Mouse (Mus musculus): ENCODE results near the gene Map3k4. TPM values are rescaled to one million over a fixed set of nuclear protein-coding genes. Genes with fewer than 3 reads are reported as not detected.
"Not testable (repeated sequence)": the region's sequence is repeated elsewhere in the genome, so short reads cannot be mapped to it uniquely, and the experiment has no call there.

Map3k4 gene
- polyA plus RNA-seq, 1 experiment from 2014 or later = 42.6 TPM

- Histone ChIP-seq H3K4me2 (ENCODE audit: low read length) (no peak overlapping the region), H3K36me3 (ENCODE audit: control insufficient read depth, insufficient read depth, low read length) (peaks cover 91% of the 10 kb centered on the region), H3K27ac (ENCODE audit: low read depth) (no peak overlapping the region), H3K9ac (ENCODE audit: low read length) (no peak overlapping the region), H3K4me3 (ENCODE audit: low read depth, low read length) (no peak overlapping the region), H3K9me3 (ENCODE audit: control insufficient read depth, low read length) (no peaks in the 10 kb centered on the region), H3K27me3 (replicated peaks; ENCODE audit: control insufficient read depth, insufficient read depth, low read length) (no peaks in the 10 kb centered on the region), H3K4me1 (replicated peaks; ENCODE audit: control insufficient read depth, insufficient read depth, low read length) (no peaks in the 10 kb centered on the region)
- ATAC-seq (replicated peaks; ENCODE audit: low FRiP score, low TSS enrichment, low read depth) (no peak), DNase-seq (ENCODE audit: low spot score) (no peak)
- 84% methylated on average over 6 of the region's 6 CpGs for WGBS
These were observed 88.4 kb downstream of the Map3k4 start for GRCm38 (mm10) chr17:12230167-12230566.

- peaks cover 90% of the 10 kb centered on the region for H3K36me3 ChIP-seq (ENCODE audit: control insufficient read depth, insufficient read depth, low read length)
- DNase-seq (ENCODE audit: low spot score) (no peak), ATAC-seq (replicated peaks; ENCODE audit: low FRiP score, low TSS enrichment, low read depth) (no peak)
- H3K27me3 ChIP-seq (replicated peaks; ENCODE audit: control insufficient read depth, insufficient read depth, low read length) = no peaks in the 10 kb centered on the region
- H3K4me1 ChIP-seq (replicated peaks; ENCODE audit: control insufficient read depth, insufficient read depth, low read length) = no peaks in the 10 kb centered on the region
- H3K27ac ChIP-seq (ENCODE audit: low read depth) = no peak overlapping the region
- no peaks in the 10 kb centered on the region for H3K9me3 ChIP-seq (ENCODE audit: control insufficient read depth, low read length)
- no peak overlapping the region for H3K4me2 ChIP-seq (ENCODE audit: low read length)
- H3K4me3 ChIP-seq (ENCODE audit: low read depth, low read length) = no peak overlapping the region
- no peak overlapping the region for H3K9ac ChIP-seq (ENCODE audit: low read length)
- WGBS = 90% methylated on average over 9 of the region's 9 CpGs
These were observed 88.8 kb downstream of the Map3k4 start for GRCm38 (mm10) chr17:12229756-12230155.

- no peaks in the 10 kb centered on the region for H3K27me3 ChIP-seq (replicated peaks; ENCODE audit: control insufficient read depth, insufficient read depth, low read length)
- peaks cover 80% of the 10 kb centered on the region for H3K36me3 ChIP-seq (ENCODE audit: control insufficient read depth, insufficient read depth, low read length)
- no peaks in the 10 kb centered on the region for H3K4me1 ChIP-seq (replicated peaks; ENCODE audit: control insufficient read depth, insufficient read depth, low read length)
- 83% methylated on average over 7 of the region's 7 CpGs for WGBS
- DNase-seq (ENCODE audit: low spot score) (no peak), ATAC-seq (replicated peaks; ENCODE audit: low FRiP score, low TSS enrichment, low read depth) (no peak)
- H3K9ac ChIP-seq (ENCODE audit: low read length) = no peak overlapping the region
- H3K4me3 ChIP-seq (ENCODE audit: low read depth, low read length) = no peak overlapping the region
- H3K9me3 ChIP-seq (ENCODE audit: control insufficient read depth, low read length) = no peaks in the 10 kb centered on the region
- no peak overlapping the region for H3K27ac ChIP-seq (ENCODE audit: low read depth)
- no peak overlapping the region for H3K4me2 ChIP-seq (ENCODE audit: low read length)
These were observed 90.1 kb downstream of the Map3k4 start for GRCm38 (mm10) chr17:12228471-12228870.

- Histone ChIP-seq H3K27me3 (replicated peaks; ENCODE audit: control insufficient read depth, insufficient read depth, low read length) (no peaks in the 10 kb centered on the region), H3K9me3 (ENCODE audit: control insufficient read depth, low read length) (no peaks in the 10 kb centered on the region), H3K27ac (ENCODE audit: low read depth) (no peak overlapping the region), H3K36me3 (ENCODE audit: control insufficient read depth, insufficient read depth, low read length) (peaks cover 78% of the 10 kb centered on the region), H3K4me1 (replicated peaks; ENCODE audit: control insufficient read depth, insufficient read depth, low read length) (no peaks in the 10 kb centered on the region), H3K9ac (ENCODE audit: low read length) (no peak overlapping the region), H3K4me2 (ENCODE audit: low read length) (no peak overlapping the region), H3K4me3 (ENCODE audit: low read depth, low read length) (no peak overlapping the region)
- DNase-seq (ENCODE audit: low spot score) (no peak), ATAC-seq (replicated peaks; ENCODE audit: low FRiP score, low TSS enrichment, low read depth) (no peak)
- WGBS = 80% methylated on average over 10 of the region's 10 CpGs
These were observed 90.6 kb downstream of the Map3k4 start for GRCm38 (mm10) chr17:12228001-12228400.

GRCm38 (mm10) chr17:12226551-12226950 lies 92.0 kb downstream of the Map3k4 start:
- WGBS = 66% methylated on average over 12 of the region's 12 CpGs
- H3K9ac ChIP-seq (ENCODE audit: low read length) = no peak overlapping the region
- no peaks in the 10 kb centered on the region for H3K4me1 ChIP-seq (replicated peaks; ENCODE audit: control insufficient read depth, insufficient read depth, low read length)
- no peak overlapping the region for H3K4me3 ChIP-seq (ENCODE audit: low read depth, low read length)
- no peaks in the 10 kb centered on the region for H3K9me3 ChIP-seq (ENCODE audit: control insufficient read depth, low read length)
- no peak for DNase-seq (ENCODE audit: low spot score)
- H3K27me3 ChIP-seq (replicated peaks; ENCODE audit: control insufficient read depth, insufficient read depth, low read length) = no peaks in the 10 kb centered on the region
- H3K4me2 ChIP-seq (ENCODE audit: low read length) = no peak overlapping the region
- peaks cover 75% of the 10 kb centered on the region for H3K36me3 ChIP-seq (ENCODE audit: control insufficient read depth, insufficient read depth, low read length)
- ATAC-seq (replicated peaks; ENCODE audit: low FRiP score, low TSS enrichment, low read depth) = no peak
- no peak overlapping the region for H3K27ac ChIP-seq (ENCODE audit: low read depth)

GRCm38 (mm10) chr17:12225227-12225626 lies 93.4 kb downstream of the Map3k4 start:
- no peaks in the 10 kb centered on the region for H3K27me3 ChIP-seq (replicated peaks; ENCODE audit: control insufficient read depth, insufficient read depth, low read length)
- peaks cover 75% of the 10 kb centered on the region for H3K36me3 ChIP-seq (ENCODE audit: control insufficient read depth, insufficient read depth, low read length)
- no peak overlapping the region for H3K4me3 ChIP-seq (ENCODE audit: low read depth, low read length)
- no peak overlapping the region for H3K4me2 ChIP-seq (ENCODE audit: low read length)
- no peaks in the 10 kb centered on the region for H3K4me1 ChIP-seq (replicated peaks; ENCODE audit: control insufficient read depth, insufficient read depth, low read length)
- H3K9ac ChIP-seq (ENCODE audit: low read length) = no peak overlapping the region
- H3K27ac ChIP-seq (ENCODE audit: low read depth) = no peak overlapping the region
- no peak for DNase-seq (ENCODE audit: low spot score)
- 29% methylated on average over 1 of the region's 1 CpGs for WGBS
- ATAC-seq (replicated peaks; ENCODE audit: low FRiP score, low TSS enrichment, low read depth) = no peak
- H3K9me3 ChIP-seq (ENCODE audit: control insufficient read depth, low read length) = no peaks in the 10 kb centered on the region

- not testable (repeated sequence) for H3K4me1 ChIP-seq (replicated peaks; ENCODE audit: control insufficient read depth, insufficient read depth, low read length); H3K9me3 ChIP-seq (ENCODE audit: control insufficient read depth, low read length); ATAC-seq (replicated peaks; ENCODE audit: low FRiP score, low TSS enrichment, low read depth); H3K27ac ChIP-seq (ENCODE audit: low read depth); DNase-seq (ENCODE audit: low spot score); H3K4me3 ChIP-seq (ENCODE audit: low read depth, low read length); H3K27me3 ChIP-seq (replicated peaks; ENCODE audit: control insufficient read depth, insufficient read depth, low read length); H3K4me2 ChIP-seq (ENCODE audit: low read length); H3K9ac ChIP-seq (ENCODE audit: low read length)
- H3K36me3 ChIP-seq (ENCODE audit: control insufficient read depth, insufficient read depth, low read length) = peaks cover 75% of the 10 kb centered on the region
- WGBS = 88% methylated on average over 5 of the region's 7 CpGs
These were observed 94.0 kb downstream of the Map3k4 start for GRCm38 (mm10) chr17:12224551-12224950.

- Histone ChIP-seq H3K9me3 (ENCODE audit: control insufficient read depth, low read length) (no peaks in the 10 kb centered on the region), H3K4me1 (replicated peaks; ENCODE audit: control insufficient read depth, insufficient read depth, low read length) (no peaks in the 10 kb centered on the region), H3K27ac (ENCODE audit: low read depth) (no peak overlapping the region), H3K9ac (ENCODE audit: low read length) (no peak overlapping the region), H3K27me3 (replicated peaks; ENCODE audit: control insufficient read depth, insufficient read depth, low read length) (no peaks in the 10 kb centered on the region), H3K36me3 (ENCODE audit: control insufficient read depth, insufficient read depth, low read length) (peaks cover 75% of the 10 kb centered on the region), H3K4me2 (ENCODE audit: low read length) (no peak overlapping the region), H3K4me3 (ENCODE audit: low read depth, low read length) (no peak overlapping the region)
- 0 out of 2 replicates have a peak, but pooled peaks have one; percentile 37 for ATAC-seq (replicated peaks; ENCODE audit: low FRiP score, low TSS enrichment, low read depth)
- DNase-seq (ENCODE audit: low spot score) = no peak
- WGBS = 79% methylated on average over 8 of the region's 9 CpGs
These were observed 94.5 kb downstream of the Map3k4 start for GRCm38 (mm10) chr17:12224145-12224544.

GRCm38 (mm10) chr17:12223682-12224081 lies 94.9 kb downstream of the Map3k4 start:
- no peak overlapping the region for H3K4me2 ChIP-seq (ENCODE audit: low read length)
- no peak overlapping the region for H3K9ac ChIP-seq (ENCODE audit: low read length)
- ATAC-seq (replicated peaks; ENCODE audit: low FRiP score, low TSS enrichment, low read depth) (no peak), DNase-seq (ENCODE audit: low spot score) (no peak)
- no peaks in the 10 kb centered on the region for H3K27me3 ChIP-seq (replicated peaks; ENCODE audit: control insufficient read depth, insufficient read depth, low read length)
- no peak overlapping the region for H3K4me3 ChIP-seq (ENCODE audit: low read depth, low read length)
- H3K36me3 ChIP-seq (ENCODE audit: control insufficient read depth, insufficient read depth, low read length) = peaks cover 75% of the 10 kb centered on the region
- H3K9me3 ChIP-seq (ENCODE audit: control insufficient read depth, low read length) = no peaks in the 10 kb centered on the region
- H3K4me1 ChIP-seq (replicated peaks; ENCODE audit: control insufficient read depth, insufficient read depth, low read length) = no peaks in the 10 kb centered on the region
- H3K27ac ChIP-seq (ENCODE audit: low read depth) = no peak overlapping the region
- 64% methylated on average over 5 of the region's 5 CpGs for WGBS

All from intestine, embryonic 14.5 days (tissue).